Mouse (Mus musculus): ENCODE measurements around the gene Drd1.

DNA sequence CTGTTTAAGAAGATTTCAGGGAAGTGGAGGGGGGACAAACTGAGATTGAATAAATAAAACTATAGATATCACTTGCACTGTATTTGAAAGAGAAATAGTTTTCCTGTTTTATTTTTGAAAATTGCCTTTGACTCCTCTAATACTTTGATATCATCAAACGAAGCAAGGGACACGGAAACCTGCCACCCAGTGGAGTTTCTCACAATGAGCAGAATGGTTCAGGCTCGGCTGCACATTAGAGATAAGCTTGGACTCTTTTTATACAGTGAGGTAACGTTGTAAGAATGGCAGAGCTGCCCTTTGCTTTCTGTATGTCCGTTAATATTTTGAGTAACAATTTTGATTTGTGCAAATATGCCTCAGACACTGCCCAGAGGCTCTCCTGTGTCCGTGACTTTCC is 36.2 kb upstream of the Drd1 start:
- TF ChIP-seq CTCF (IDR thresholded peaks at IDR 0.05; ENCODE audit: low read depth, low read length) (no peak), GATA1 (IDR thresholded peaks at IDR 0.05; ENCODE audit: borderline replicate concordance, low read length) (no peak)

All from G1E (cell line).